ENCODE assay signal across 8 mouse cellular contexts in genomic region chr5:122726068-122726467, GRCm38 (mm10). TPM values are rescaled to one million over a fixed set of nuclear protein-coding genes. Genes with fewer than 3 reads are reported as not detected.
DNase-seq lines count a peak whose midpoint lies in the region; TF ChIP-seq lines count a peak whose summit lies in the region.

No protein-coding gene starts in this region.

- no peak for TF ChIP-seq POLR2A in CH12.LX (IDR thresholded peaks at IDR 0.05; ENCODE audit: low read depth, low read length)

- in situ Hi-C loops in CH12.LX (cut with MboI; ENCODE audit: low pct_ligation_motif_present, low pct_unique_long_range_greater_than_20kb, low sequenced_read_pairs): no loop called here

- peaks cover 0 to 3% of the 10 kb centered on the region in 2 experiments; a peak in 1 of 4 replicates for H3K4me1 ChIP-seq in CH12.LX (ENCODE audit: control insufficient read depth in 1 of 2, insufficient read depth in 2 of 2)

- H3K36me3 ChIP-seq in CH12.LX (replicated peaks in 1 of 2; ENCODE audit: control insufficient read depth in 1 of 2, insufficient read depth in 1 of 2, low read length in 1 of 2): peaks cover 0 to 59% of the 10 kb centered on the region in 2 experiments

- TF ChIP-seq EP300 in CH12.LX (IDR thresholded peaks at IDR 0.05; ENCODE audit: low read length): no peak

- intact Hi-C loops in heart, postnatal 36 days (cut with DNase I): loop anchor here (5.0 kb wide), 2 partner anchors 74 to 324 kb away; no protein-coding TSS in a partner anchor

- no peak overlapping the region for H3K4me3 ChIP-seq in CH12.LX (replicated peaks in 1 of 3; ENCODE audit: low read depth in 2 of 3, low read length in 2 of 3, poor library complexity in 1 of 3)

- no peak overlapping the region for H3K27ac ChIP-seq in CH12.LX (ENCODE audit: insufficient read depth, low read depth)

- DNase-seq in CH12.LX (ENCODE audit: extremely low read depth): peak; percentile 75
- peak; percentile 48 to 62 for DNase-seq in adrenal gland, adult 18-20 months (ENCODE audit: low spot score in 2 of 2)
- DNase-seq in embryo, embryonic 10.5 days (ENCODE audit: low spot score): peak; percentile 90
- DNase-seq in heart, postnatal 36 days: peak; percentile 67
- peak; percentile 64 to 87 for DNase-seq in layer of hippocampus, adult 18-20 months (ENCODE audit: low spot score in 2 of 2)
- peak; percentile 31 to 65 for DNase-seq in lung, adult 18-20 months
- DNase-seq in retina, embryonic 14.5 days (ENCODE audit: low spot score): peak; percentile 94
- peak; percentile 67 for DNase-seq in thymus, postnatal 4 days

- no peaks in the 10 kb centered on the region for H3K9me3 ChIP-seq in CH12.LX (replicated peaks; ENCODE audit: low read length)

- H3K4me2 ChIP-seq in CH12.LX (ENCODE audit: insufficient read depth, low read depth, poor library complexity, severe bottlenecking): no peak overlapping the region

- TF ChIP-seq RAD21 in CH12.LX (IDR thresholded peaks at IDR 0.05; ENCODE audit: low read depth, low read length): peak; percentile 88

- peak; percentile 87 to 93 for TF ChIP-seq CTCF in CH12.LX (conservative IDR thresholded peaks at IDR 0.05 in 1 of 2, IDR thresholded peaks at IDR 0.05 in 1 of 2; ENCODE audit: low read depth in 2 of 2, low read length in 2 of 2)

- no peak overlapping the region for H3K9ac ChIP-seq in CH12.LX (ENCODE audit: insufficient read depth, low read depth)

- dilution Hi-C loops in CH12.LX (cut with MboI; ENCODE audit: extremely low pct_ligation_motif_present, extremely low pct_unique_long_range_greater_than_20kb, low sequenced_read_pairs): no loop called here

- no peaks in the 10 kb centered on the region for H3K27me3 ChIP-seq in CH12.LX (replicated peaks)

- H3K79me2 ChIP-seq in CH12.LX (replicated peaks; ENCODE audit: control insufficient read depth, extremely low read depth, insufficient read depth, poor library complexity, severe bottlenecking): no peaks in the 10 kb centered on the region

TF ChIP-seq in CH12.LX, 34 proteins besides CTCF, POLR2A, EP300 and RAD21:
- TF ChIP-seq JUN (IDR thresholded peaks at IDR 0.05; ENCODE audit: insufficient read depth, low read depth, low read length) (no peak), MAZ (IDR thresholded peaks at IDR 0.05; ENCODE audit: low read depth, low read length) (no peak), MEF2A (IDR thresholded peaks at IDR 0.05; ENCODE audit: borderline replicate concordance, low read depth, low read length) (0 out of 2 replicates have a peak, but pooled peaks have one; percentile 19), JUND (conservative IDR thresholded peaks at IDR 0.05; ENCODE audit: low read depth, low read length) (no peak), KAT2A (IDR thresholded peaks at IDR 0.05; ENCODE audit: insufficient replicate concordance, low read length) (no peak), IRF4 (IDR thresholded peaks at IDR 0.05; ENCODE audit: low read depth, low read length) (no peak), SMC3 (IDR thresholded peaks at IDR 0.05; ENCODE audit: low read depth, low read length) (peak; percentile 78), UBTF (IDR thresholded peaks at IDR 0.05; ENCODE audit: low read depth, low read length) (no peak), MAX (IDR thresholded peaks at IDR 0.05; ENCODE audit: low read length) (no peak), TBP (conservative IDR thresholded peaks at IDR 0.05; ENCODE audit: low read depth, low read length) (no peak), TCF12 (IDR thresholded peaks at IDR 0.05; ENCODE audit: low read depth, low read length) (0 out of 2 replicates have a peak, but pooled peaks have one; percentile 11), USF1 (IDR thresholded peaks at IDR 0.05; ENCODE audit: low read depth, low read length) (no peak), PAX5 (IDR thresholded peaks at IDR 0.05; ENCODE audit: low read length) (no peak), ZMIZ1 (IDR thresholded peaks at IDR 0.05; ENCODE audit: low read depth, low read length) (no peak)

RNA-seq across cellular contexts. Expression of gene P2rx4, which starts 18.7 kb away (rescaled TPM):
- 8.2 and 11.0 TPM in 2 replicates for total RNA-seq in CH12.LX (2012; rRNA removed)
- total RNA-seq in CH12.LX (2014; rRNA removed): 7.9 and 9.1 TPM in 2 replicates
- 15.0 and 16.7 TPM in 2 replicates for polyA plus RNA-seq in CH12.LX (2012; ENCODE audit: insufficient read length, low read depth)
- total RNA-seq in adrenal gland, adult 18-20 months (2021): 10 to 100 TPM; 36.2 to 41.3 TPM
- 10 to 100 TPM; 18.9 to 20.5 TPM for total RNA-seq in heart, postnatal 36 days (2021)
- total RNA-seq in layer of hippocampus, adult 18-20 months (2021): 10 to 100 TPM; 12.6 to 15.0 TPM

RNA-seq across cellular contexts. Expression of gene Camkk2, which starts 53.1 kb away (rescaled TPM):
- total RNA-seq in CH12.LX (2012; rRNA removed): 12.3 and 13.5 TPM in 2 replicates
- 8.6 TPM in 2 replicates for total RNA-seq in CH12.LX (2014; rRNA removed)
- polyA plus RNA-seq in CH12.LX (2012; ENCODE audit: insufficient read length, low read depth): 9.4 and 12.7 TPM in 2 replicates
- 10 to 100 TPM; 26.7 to 36.4 TPM for total RNA-seq in adrenal gland, adult 18-20 months (2021)
- total RNA-seq in heart, postnatal 36 days (2021): 10 to 100 TPM in 1 of 2 experiments, 1 to 10 TPM in 1; 9.2 to 11.2 TPM
- 100 to 1,000 TPM in 1 of 2 experiments, 10 to 100 TPM in 1; 94.9 to 103 TPM for total RNA-seq in layer of hippocampus, adult 18-20 months (2021)
